Mouse (Mus musculus) C2C12 (cell line): ENCODE measurements at regions not wholly inside any gene's neighbourhood (a gene's known extent, or its start where the extent isn't known, plus 50 kb on each side); places are given as distances from the start of the nearest gene placed in this dataset.

Source experiments
- H3K27me3 ChIP-seq: one replicate; pipeline ENCODE4 v1.6.1; 2011; ENCODE audit not compliant: control insufficient read depth, insufficient read depth, insufficient read length
- H3K36me3 ChIP-seq: one replicate; pipeline ENCODE4 v1.6.1; 2011; ENCODE audit not compliant: control insufficient read depth, insufficient read depth
- H3K4me3 ChIP-seq: one replicate; pipeline ENCODE4 v1.5.1; 2011; ENCODE audit warnings: mild to moderate bottlenecking, control low read depth; ENCODE audit not compliant: poor library complexity, insufficient read depth, severe bottlenecking
- H3K79me2 ChIP-seq: one replicate; pipeline ENCODE4 v1.6.1; 2011; ENCODE audit not compliant: control insufficient read depth, insufficient read depth
- H3K79me3 ChIP-seq: one replicate; pipeline ENCODE4 v1.6.1; 2011; ENCODE audit warnings: low read depth, control low read depth
- H3ac ChIP-seq: one replicate; pipeline ENCODE3; 2011; ENCODE audit warnings: low read depth; ENCODE audit not compliant: control insufficient read depth, insufficient read length
- CEBPB ChIP-seq: IDR thresholded peaks from one replicate; pipeline ENCODE4 v1.6.1; 2011; ENCODE audit warnings: low read depth, mild to moderate bottlenecking, control low read depth, moderate library complexity
- CTCF ChIP-seq: IDR thresholded peaks from one replicate; pipeline ENCODE4 v1.5.1; 2011; ENCODE audit not compliant: control insufficient read depth, insufficient read depth, insufficient read length
- FOSL1 ChIP-seq: IDR thresholded peaks from one replicate; pipeline ENCODE4 v1.8.0; 2011; ENCODE audit warnings: mild to moderate bottlenecking, low read length; ENCODE audit not compliant: poor library complexity, insufficient read depth, severe bottlenecking
- MAX ChIP-seq: IDR thresholded peaks from one replicate; pipeline ENCODE4 v1.6.1; 2011; ENCODE audit warnings: mild to moderate bottlenecking, control low read depth
- MYOD1 ChIP-seq: IDR thresholded peaks from one replicate; pipeline ENCODE4 v1.6.1; 2011; ENCODE audit warnings: low read depth; ENCODE audit not compliant: control insufficient read depth, insufficient read length
- MYOG ChIP-seq: IDR thresholded peaks from one replicate; pipeline ENCODE4 v1.6.1; 2011; ENCODE audit not compliant: control insufficient read depth, insufficient read length; ENCODE audit errors: extremely low read depth
- USF1 ChIP-seq: IDR thresholded peaks from one replicate; pipeline ENCODE4 v1.6.1; 2011; ENCODE audit warnings: low read depth, mild to moderate bottlenecking, control low read depth, moderate library complexity

GRCm38 (mm10) chr7:133232889-133233441 lies 108.8 kb upstream of the Ctbp2 start:
- Histone ChIP-seq H3K79me2 (no peaks in the 10 kb centered on the region), H3K79me3 (no peaks in the 10 kb centered on the region), H3ac (no peak overlapping the region), H3K27me3 (peaks cover 9% of the 10 kb centered on the region), H3K4me3 (no peak overlapping the region), H3K36me3 (no peaks in the 10 kb centered on the region)
- TF ChIP-seq FOSL1 (no peak), CEBPB (no peak), CTCF (no peak), MYOG (no peak), USF1 (no peak), MYOD1 (no peak), MAX (no peak)

GRCm38 (mm10) chr7:133230806-133231205 lies 106.7 kb upstream of the Ctbp2 start:
- no peaks in the 10 kb centered on the region for H3K36me3 ChIP-seq
- H3K79me2 ChIP-seq = no peaks in the 10 kb centered on the region
- H3K27me3 ChIP-seq = peaks cover 22% of the 10 kb centered on the region
- H3K4me3 ChIP-seq = no peak overlapping the region
- no peak for TF ChIP-seq MAX
- no peaks in the 10 kb centered on the region for H3K79me3 ChIP-seq
- H3ac ChIP-seq = no peak overlapping the region

GRCm38 (mm10) chr7:133223948-133224652 lies 99.9 kb upstream of the Ctbp2 start:
- Histone ChIP-seq H3K36me3 (no peaks in the 10 kb centered on the region), H3K79me2 (no peaks in the 10 kb centered on the region), H3K27me3 (peaks cover 17% of the 10 kb centered on the region), H3K4me3 (no peak overlapping the region), H3K79me3 (no peaks in the 10 kb centered on the region), H3ac (no peak overlapping the region)
- TF ChIP-seq MYOD1 = no peak

- no peaks in the 10 kb centered on the region for H3K79me2 ChIP-seq
- no peaks in the 10 kb centered on the region for H3K27me3 ChIP-seq
- H3K4me3 ChIP-seq = no peak overlapping the region
- no peaks in the 10 kb centered on the region for H3K36me3 ChIP-seq
- no peaks in the 10 kb centered on the region for H3K79me3 ChIP-seq
- no peak overlapping the region for H3ac ChIP-seq
- TF ChIP-seq FOSL1 (no peak), USF1 (no peak), CEBPB (no peak), MYOD1 (no peak), MYOG (no peak), MAX (no peak)
Measured at GRCm38 (mm10) chr7:133212328-133212727, 88.2 kb upstream of the Ctbp2 start.

GRCm38 (mm10) chr7:133205704-133206103 lies 81.5 kb upstream of the Ctbp2 start:
- H3K36me3 ChIP-seq = no peaks in the 10 kb centered on the region
- H3ac ChIP-seq = no peak overlapping the region
- H3K79me2 ChIP-seq = no peaks in the 10 kb centered on the region
- H3K27me3 ChIP-seq = peaks cover 8% of the 10 kb centered on the region
- no peak overlapping the region for H3K4me3 ChIP-seq
- no peak for TF ChIP-seq MYOG
- TF ChIP-seq USF1 = no peak
- TF ChIP-seq CEBPB = no peak
- TF ChIP-seq CTCF = no peak
- no peak for TF ChIP-seq FOSL1
- no peak for TF ChIP-seq MAX
- no peak for TF ChIP-seq MYOD1
- H3K79me3 ChIP-seq = no peaks in the 10 kb centered on the region

GRCm38 (mm10) chr7:133204485-133204884 lies 80.3 kb upstream of the Ctbp2 start:
- no peak overlapping the region for H3K4me3 ChIP-seq
- peaks cover 10% of the 10 kb centered on the region for H3K27me3 ChIP-seq
- H3K36me3 ChIP-seq = no peaks in the 10 kb centered on the region
- no peak overlapping the region for H3ac ChIP-seq
- no peaks in the 10 kb centered on the region for H3K79me2 ChIP-seq
- TF ChIP-seq MYOG (no peak), USF1 (no peak), FOSL1 (no peak), MYOD1 (no peak), MAX (no peak), CTCF (no peak), CEBPB (no peak)
- H3K79me3 ChIP-seq = no peaks in the 10 kb centered on the region
